Mouse (Mus musculus): Measurements from ENCODE around the gene Gm28042.

- TF ChIP-seq POLR2A (IDR thresholded peaks at IDR 0.05; ENCODE audit: low read depth, low read length) (no peak), CTCF (IDR thresholded peaks at IDR 0.05; ENCODE audit: borderline replicate concordance, insufficient read depth, low read length) (no peak)
These were observed 32.2 kb downstream of the Gm28042 start for GRCm38 (mm10) chr2:120059466-120059865.

Data from embryonic fibroblast, embryonic 13.5 days (primary cell).